Mouse (Mus musculus) kidney, postnatal 25 days (tissue): ENCODE measurements around the gene Henmt1.

ENCODE experiments used
- DNase-seq, 2 experiments: peaks; one replicate each; pipeline ENCODE4 v3.0.0; 2021; ENCODE audit warnings: mixed read lengths in 2 of 2

Henmt1 gene

GRCm38 (mm10) chr3:108940996-108941395, 1.3 kb downstream of the Henmt1 start:
- DNase-seq = no peak

- DNase-seq = no peak
Observed at GRCm38 (mm10) chr3:108957976-108958375, 18.3 kb downstream of the Henmt1 start.

GRCm38 (mm10) chr3:108959680-108960295, 20.1 kb downstream of the Henmt1 start:
- DNase-seq = no peak

- DNase-seq = no peak
Observed at GRCm38 (mm10) chr3:108961226-108961625, 21.6 kb downstream of the Henmt1 start.

- DNase-seq = no peak
Observed at GRCm38 (mm10) chr3:108961655-108962054, 22.0 kb downstream of the Henmt1 start.

- DNase-seq = no peak
Observed at GRCm38 (mm10) chr3:108963278-108963677, 23.6 kb downstream of the Henmt1 start.

GRCm38 (mm10) chr3:108963776-108964175, 24.1 kb downstream of the Henmt1 start:
- DNase-seq = no peak

- no peak for DNase-seq
Observed at GRCm38 (mm10) chr3:108964361-108965044, 24.8 kb downstream of the Henmt1 start.

GRCm38 (mm10) chr3:108966051-108966450, 26.4 kb downstream of the Henmt1 start:
- DNase-seq = no peak

- no peak for DNase-seq
Observed at GRCm38 (mm10) chr3:108973980-108974660, 34.4 kb downstream of the Henmt1 start.

- peak in 1 of 2 experiments; percentile 36 for DNase-seq
Observed at GRCm38 (mm10) chr3:108974920-108975485, 35.3 kb downstream of the Henmt1 start.

- peak in 1 of 2 experiments; percentile 17 for DNase-seq
Observed at GRCm38 (mm10) chr3:108977340-108978030, 37.8 kb downstream of the Henmt1 start.

GRCm38 (mm10) chr3:108981946-108982345, 42.3 kb downstream of the Henmt1 start:
- DNase-seq = no peak

GRCm38 (mm10) chr3:108983989-108984388, 44.3 kb downstream of the Henmt1 start:
- DNase-seq = no peak

GRCm38 (mm10) chr3:108986534-108986933, 46.9 kb downstream of the Henmt1 start:
- DNase-seq = no peak

GRCm38 (mm10) chr3:108987009-108987659, 47.5 kb downstream of the Henmt1 start:
- no peak for DNase-seq

- DNase-seq = peak; percentile 18 to 45
Observed at GRCm38 (mm10) chr3:108989971-108990548, 50.4 kb downstream of the Henmt1 start.

GRCm38 (mm10) chr3:108994477-108994876, 54.8 kb downstream of the Henmt1 start:
- no peak for DNase-seq

- no peak for DNase-seq
Observed at GRCm38 (mm10) chr3:108995379-108995778, 55.7 kb downstream of the Henmt1 start.

GRCm38 (mm10) chr3:108997284-108997683, 57.6 kb downstream of the Henmt1 start:
- DNase-seq = no peak

GRCm38 (mm10) chr3:108997762-108998161, 58.1 kb downstream of the Henmt1 start:
- DNase-seq = no peak

- no peak for DNase-seq
Observed at GRCm38 (mm10) chr3:108999173-108999572, 59.5 kb downstream of the Henmt1 start.
